Mouse (Mus musculus) MEL (cell line): Measurements from ENCODE around the gene Apc2. TPM values are rescaled to one million over a fixed set of nuclear protein-coding genes. Genes with fewer than 3 reads are reported as not detected.

Experiments
- DNase-seq: peaks from one replicate; pipeline ENCODE4 v3.0.0; 2011; ENCODE audit warnings: low read depth, low spot score
- H3K27ac ChIP-seq: 2 replicates; pipeline ENCODE4 v1.5.1; 2012; ENCODE audit warnings: low read depth, mild to moderate bottlenecking, control low read depth, low read length, moderate library complexity; ENCODE audit not compliant: control insufficient read depth
- H3K27me3 ChIP-seq, 2 experiments: fragments of 150-350 bp in 1 of 2; sonication (generic) in 1 of 2; 2 replicates each; pipeline ENCODE4 v1.6.1; 2012; ENCODE audit warnings: low read length in 2 of 2, mild to moderate bottlenecking in 2 of 2, improper control_type of control experiment in 1 of 2, moderate library complexity in 1 of 2; ENCODE audit not compliant: insufficient read depth in 2 of 2, control insufficient read depth in 1 of 2
- H3K36me3 ChIP-seq, 2 experiments: 2 replicates each; pipeline ENCODE4 v1.6.1; 2012 to 2014; ENCODE audit warnings: low read length in 2 of 2, improper control_type of control experiment in 1 of 2, inconsistent platforms in 1 of 2, mild to moderate bottlenecking in 1 of 2; ENCODE audit not compliant: insufficient read depth in 2 of 2, control insufficient read depth in 1 of 2
- H3K4me1 ChIP-seq, 2 experiments: fragments of 150-350 bp in 1 of 2; sonication (generic) in 1 of 2; 2 replicates each; pipeline ENCODE4 v1.6.1; 2012; ENCODE audit warnings: low read length in 2 of 2, improper control_type of control experiment in 1 of 2, mild to moderate bottlenecking in 1 of 2; ENCODE audit not compliant: insufficient read depth in 2 of 2, control insufficient read depth in 1 of 2
- H3K4me3 ChIP-seq, 2 experiments: fragments of 150-350 bp in 1 of 2; sonication (generic) in 1 of 2; 2 replicates each; pipeline ENCODE4 v1.5.1; 2012; ENCODE audit warnings: low read depth in 2 of 2, low read length in 2 of 2, mild to moderate bottlenecking in 2 of 2, moderate library complexity in 2 of 2, control low read depth in 1 of 2, improper control_type of control experiment in 1 of 2; ENCODE audit not compliant: control insufficient read depth in 1 of 2, insufficient read depth in 1 of 2
- H3K79me2 ChIP-seq: 2 replicates; pipeline ENCODE4 v1.6.1; 2012; ENCODE audit warnings: mild to moderate bottlenecking, low read length, moderate library complexity; ENCODE audit not compliant: control insufficient read depth, poor library complexity, insufficient read depth
- H3K9ac ChIP-seq: 2 replicates; pipeline ENCODE4 v1.6.1; 2012; ENCODE audit warnings: low read depth, mild to moderate bottlenecking, control low read depth, low read length, moderate library complexity; ENCODE audit not compliant: control insufficient read depth, poor library complexity, severe bottlenecking
- H3K9me3 ChIP-seq: fragments of 150-350 bp; sonication (generic); replicated peaks from 2 replicates; pipeline ENCODE4 v1.6.1; 2012; ENCODE audit warnings: mild to moderate bottlenecking, low read length, improper control_type of control experiment, moderate library complexity; ENCODE audit not compliant: insufficient read depth
- BHLHE40 ChIP-seq: IDR thresholded peaks from 2 replicates; pipeline ENCODE4 v1.6.1; 2012; ENCODE audit warnings: low read depth, mild to moderate bottlenecking, inconsistent platforms, low read length, improper control_type of control experiment, borderline replicate concordance
- CHD1 ChIP-seq: IDR thresholded peaks from 2 replicates; pipeline ENCODE4 v1.6.1; 2012; ENCODE audit warnings: low read depth, mild to moderate bottlenecking, inconsistent platforms, low read length, improper control_type of control experiment
- CHD2 ChIP-seq: IDR thresholded peaks from 2 replicates; pipeline ENCODE4 v1.6.1; 2011; ENCODE audit warnings: low read length, improper control_type of control experiment
- CTCF ChIP-seq, 3 experiments: IDR thresholded peaks in 2 of 3; conservative IDR thresholded peaks in 1 of 3; 2 replicates each; pipeline ENCODE4 v1.5.1; 2011 to 2012; ENCODE audit warnings: low read length in 3 of 3, low read depth in 2 of 3, mild to moderate bottlenecking in 2 of 3, improper control_type of control experiment in 1 of 3, inconsistent platforms in 1 of 3, mixed read lengths in 1 of 3, moderate library complexity in 1 of 3; ENCODE audit not compliant: control insufficient read depth in 1 of 3, insufficient read depth in 1 of 3, poor library complexity in 1 of 3, severe bottlenecking in 1 of 3
- E2F4 ChIP-seq: IDR thresholded peaks from 2 replicates; pipeline ENCODE4 v1.6.1; 2011; ENCODE audit warnings: low read depth, low read length, improper control_type of control experiment, borderline replicate concordance
- EP300 ChIP-seq, 2 experiments: IDR thresholded peaks; 2 replicates each; pipeline ENCODE4 v1.6.1; 2011; ENCODE audit warnings: improper control_type of control experiment in 2 of 2, low read length in 2 of 2, low read depth in 1 of 2, mild to moderate bottlenecking in 1 of 2
- ETS1 ChIP-seq: IDR thresholded peaks from 2 replicates; pipeline ENCODE4 v1.6.1; 2012; ENCODE audit warnings: low read depth, mild to moderate bottlenecking, inconsistent platforms, low read length, improper control_type of control experiment, moderate library complexity
- GABPA ChIP-seq: IDR thresholded peaks from 2 replicates; pipeline ENCODE4 v1.6.1; 2012; ENCODE audit warnings: low read depth, mild to moderate bottlenecking, inconsistent platforms, low read length, improper control_type of control experiment, moderate library complexity
- GATA1 ChIP-seq: IDR thresholded peaks from 2 replicates; pipeline ENCODE4 v1.6.1; 2011; ENCODE audit warnings: low read depth, low read length, improper control_type of control experiment
- HCFC1 ChIP-seq: IDR thresholded peaks from 2 replicates; pipeline ENCODE4 v1.6.1; 2012; ENCODE audit warnings: low read depth, mild to moderate bottlenecking, inconsistent platforms, low read length, improper control_type of control experiment, moderate library complexity
- KAT2A ChIP-seq: conservative IDR thresholded peaks from 2 replicates; pipeline ENCODE4 v1.6.1; 2012; ENCODE audit warnings: low read depth, low read length, improper control_type of control experiment, inconsistent platforms
- MAFK ChIP-seq: IDR thresholded peaks from 2 replicates; pipeline ENCODE4 v1.6.1; 2011; ENCODE audit warnings: low read depth, mild to moderate bottlenecking, low read length, improper control_type of control experiment, borderline replicate concordance
- MAX ChIP-seq: IDR thresholded peaks from 2 replicates; pipeline ENCODE4 v1.6.1; 2011; ENCODE audit warnings: low read length, improper control_type of control experiment
- MAZ ChIP-seq: IDR thresholded peaks from 2 replicates; pipeline ENCODE4 v1.6.1; 2012; ENCODE audit warnings: low read depth, mild to moderate bottlenecking, inconsistent platforms, low read length, improper control_type of control experiment
- MEF2A ChIP-seq: IDR thresholded peaks from 2 replicates; pipeline ENCODE4 v1.6.1; 2014; ENCODE audit warnings: low read depth, mild to moderate bottlenecking, inconsistent platforms, low read length, improper control_type of control experiment; ENCODE audit not compliant: poor library complexity, insufficient replicate concordance, severe bottlenecking; ENCODE audit errors: extremely low read depth
- MYB ChIP-seq: IDR thresholded peaks from 2 replicates; pipeline ENCODE4 v1.6.1; 2011; ENCODE audit warnings: mild to moderate bottlenecking, low read depth, low read length, improper control_type of control experiment
- MYC ChIP-seq: IDR thresholded peaks from 2 replicates; pipeline ENCODE4 v1.6.1; 2011; ENCODE audit warnings: low read depth, mild to moderate bottlenecking, low read length, improper control_type of control experiment, moderate library complexity
- NELFE ChIP-seq: IDR thresholded peaks from 2 replicates; pipeline ENCODE4 v1.6.1; 2011; ENCODE audit warnings: low read depth, low read length, improper control_type of control experiment
- POLR2A ChIP-seq, 2 experiments: IDR thresholded peaks; 2 replicates each; pipeline ENCODE4 v1.6.1; 2011 to 2012; ENCODE audit warnings: low read length in 2 of 2, mild to moderate bottlenecking in 2 of 2, control low read depth in 1 of 2, improper control_type of control experiment in 1 of 2, low read depth in 1 of 2, moderate library complexity in 1 of 2; ENCODE audit not compliant: control insufficient read depth in 1 of 2, insufficient read depth in 1 of 2, poor library complexity in 1 of 2
- RAD21 ChIP-seq: IDR thresholded peaks from 2 replicates; pipeline ENCODE4 v1.6.1; 2011; ENCODE audit warnings: mild to moderate bottlenecking, low read depth, low read length, improper control_type of control experiment
- RCOR1 ChIP-seq: IDR thresholded peaks from 2 replicates; pipeline ENCODE4 v1.6.1; 2012; ENCODE audit warnings: low read depth, mild to moderate bottlenecking, inconsistent platforms, low read length, improper control_type of control experiment
- SIN3A ChIP-seq: IDR thresholded peaks from 2 replicates; pipeline ENCODE4 v1.6.1; 2012; ENCODE audit warnings: low read length, improper control_type of control experiment, inconsistent platforms
- SMC3 ChIP-seq: IDR thresholded peaks from 2 replicates; pipeline ENCODE4 v1.6.1; 2011; ENCODE audit warnings: low read depth, low read length, improper control_type of control experiment
- TBP ChIP-seq: IDR thresholded peaks from 2 replicates; pipeline ENCODE4 v1.8.0; 2011; ENCODE audit warnings: low read depth, low read length, improper control_type of control experiment
- TCF12 ChIP-seq: IDR thresholded peaks from 2 replicates; pipeline ENCODE4 v1.6.1; 2014; ENCODE audit warnings: low read depth, mild to moderate bottlenecking, inconsistent platforms, low read length, improper control_type of control experiment, moderate library complexity
- USF1 ChIP-seq: IDR thresholded peaks from 2 replicates; pipeline ENCODE4 v1.6.1; 2014; ENCODE audit warnings: low read depth, mild to moderate bottlenecking, inconsistent platforms, low read length, improper control_type of control experiment, moderate library complexity
- USF2 ChIP-seq, 2 experiments: IDR thresholded peaks; 2 replicates each; pipeline ENCODE4 v1.6.1; 2011 to 2012; ENCODE audit warnings: improper control_type of control experiment in 2 of 2, low read length in 2 of 2, borderline replicate concordance in 1 of 2, inconsistent platforms in 1 of 2, low read depth in 1 of 2, mild to moderate bottlenecking in 1 of 2; ENCODE audit not compliant: insufficient read depth in 1 of 2
- ZC3H11A ChIP-seq: IDR thresholded peaks from 2 replicates; pipeline ENCODE4 v1.6.1; 2012; ENCODE audit warnings: low read depth, mild to moderate bottlenecking, inconsistent platforms, low read length, improper control_type of control experiment
- ZKSCAN1 ChIP-seq: IDR thresholded peaks from 2 replicates; pipeline ENCODE4 v1.6.1; 2012; ENCODE audit warnings: low read depth, mild to moderate bottlenecking, inconsistent platforms, low read length, improper control_type of control experiment, moderate library complexity
- ZMIZ1 ChIP-seq: IDR thresholded peaks from 2 replicates; pipeline ENCODE4 v1.6.1; 2012; ENCODE audit warnings: low read depth, mild to moderate bottlenecking, inconsistent platforms, low read length, improper control_type of control experiment, moderate library complexity
- ZNF384 ChIP-seq: IDR thresholded peaks from 2 replicates; pipeline ENCODE4 v1.6.1; 2012; ENCODE audit warnings: low read depth, mild to moderate bottlenecking, inconsistent platforms, low read length, improper control_type of control experiment
- polyA plus RNA-seq, 2 experiments: library from polyadenylated mRNA; stranded (reverse) in 1 of 2; unstranded in 1 of 2; fragments of >175 nt in 1 of 2; fragments of >200 nt in 1 of 2; gene quantifications; 2 replicates each; pipeline versions ENCODE4 v1.2.1 to v1.2.4; 2012; ENCODE audit warnings: low replicate concordance in 2 of 2, low read depth in 1 of 2; ENCODE audit not compliant: insufficient read length in 2 of 2, insufficient read depth in 1 of 2, missing spikeins in 1 of 2
- total RNA-seq: library from RNA; depleted of rRNA; stranded (reverse); fragments of 300-350 nt; gene quantifications from 2 replicates; pipeline ENCODE4 v1.2.3, GENCODE M21; 2012

The Apc2 gene
- total and polyA plus RNA-seq, 3 experiments, result 0.58 to 1.2 TPM; not detected in 1

GRCm38 (mm10) chr10:80317011-80317410 is 21.2 kb downstream of the Apc2 start:
- Histone ChIP-seq H3K9me3 (no peaks in the 10 kb centered on the region), H3K27ac (peak overlapping the region; percentile 35), H3K9ac (peak overlapping the region; percentile 31), H3K79me2 (peaks cover 25% of the 10 kb centered on the region), H3K27me3 (no peaks in the 10 kb centered on the region), H3K36me3 (peaks cover 0 to 11% of the 10 kb centered on the region in 2 experiments; a peak in 2 of 4 replicates), H3K4me1 (peaks cover 0 to 38% of the 10 kb centered on the region in 2 experiments; a peak in 3 of 4 replicates), H3K4me3 (no peak overlapping the region)
- DNase-seq, result peak; percentile 57
- TF ChIP-seq HCFC1 (no peak), MAX (0 out of 2 replicates have a peak, but pooled peaks have one; percentile 29)

- peaks cover 0 to 11% of the 10 kb centered on the region in 2 experiments; a peak in 2 of 4 replicates for H3K36me3 ChIP-seq
- peaks cover 39% of the 10 kb centered on the region for H3K79me2 ChIP-seq
- no peaks in the 10 kb centered on the region for H3K9me3 ChIP-seq
- peak within 1 kb of the TSS; percentile 86 for H3K9ac ChIP-seq
- DNase-seq, result peak; percentile 98
- no peaks in the 10 kb centered on the region for H3K27me3 ChIP-seq
- H3K27ac ChIP-seq, result peak within 1 kb of the TSS; percentile 88
- H3K4me1 ChIP-seq, result peaks cover 0 to 38% of the 10 kb centered on the region in 2 experiments; a peak in 3 of 4 replicates
- H3K4me3 ChIP-seq, result peak within 1 kb of the TSS; percentile 66 to 79
- TF ChIP-seq KAT2A (no peak; the same call in 1 of the 2 replicates), ZKSCAN1 (no peak), USF2 (IDR thresholded peaks at IDR 0.05; ENCODE audit: borderline replicate concordance in 1 of 2, insufficient read depth in 1 of 2, low read depth in 1 of 2, low read length in 2 of 2) (no peak), MEF2A (no peak), BHLHE40 (no peak), ZC3H11A (no peak), RAD21 (no peak), CHD1 (no peak), HCFC1 (peak; percentile 88), MAFK (no peak), MAZ (0 out of 2 replicates have a peak, but pooled peaks have one; percentile 47), TBP (peak; percentile 75; the same call in 1 of the 2 replicates), GABPA (no peak), MYB (no peak), ZMIZ1 (peak; percentile 85), POLR2A (IDR thresholded peaks at IDR 0.05; ENCODE audit: control insufficient read depth in 1 of 2, insufficient read depth in 1 of 2, low read depth in 1 of 2, low read length in 2 of 2, poor library complexity in 1 of 2) (peak; percentile 81 to 94), EP300 (IDR thresholded peaks at IDR 0.05; ENCODE audit: low read depth in 1 of 2, low read length in 2 of 2) (0 out of 4 replicates have a peak, but pooled peaks of 1 of the 2 experiments have one; percentile 14), CTCF (IDR thresholded peaks at IDR 0.05 in 2 of 3, conservative IDR thresholded peaks at IDR 0.05 in 1 of 3; ENCODE audit: control insufficient read depth in 1 of 3, insufficient read depth in 1 of 3, low read depth in 2 of 3, low read length in 3 of 3, poor library complexity in 1 of 3, severe bottlenecking in 1 of 3) (no peak), TCF12 (peak; percentile 35; the same call in 1 of the 2 replicates), CHD2 (no peak), USF1 (no peak), ETS1 (peak; percentile 46), ZNF384 (no peak), SIN3A (peak; percentile 95), E2F4 (no peak), SMC3 (no peak), MAX (peak; percentile 28), MYC (peak; percentile 1; the same call in 1 of the 2 replicates), NELFE (peak; percentile 87), RCOR1 (no peak), GATA1 (no peak)
Measured at GRCm38 (mm10) chr10:80320340-80320760, 24.6 kb downstream of the Apc2 start, which contains the start of gene 2310011J03Rik. Gene 2310011J03Rik (minus strand): TSS chr10:80320537.
